Mouse (Mus musculus): ENCODE data around the gene Serp2. TPM values are rescaled to one million over a fixed set of nuclear protein-coding genes. Genes with fewer than 3 reads are reported as not detected.

The Serp2 gene
- polyA plus RNA-seq, 2 experiments: 14.3 to 14.7 TPM

GRCm38 (mm10) chr14:76527030-76527719 lies 29.5 kb downstream of the Serp2 start:
- no peaks in the 10 kb centered on the region for H3K36me3 ChIP-seq (ENCODE audit: control insufficient read depth, insufficient read depth, low read length)
- ATAC-seq (ENCODE audit: low FRiP score, low read depth): 0 out of 2 replicates have a peak, but pooled peaks have one; percentile 21
- no peak overlapping the region for H3K27ac ChIP-seq (replicated peaks; ENCODE audit: low read depth, low read length)

GRCm38 (mm10) chr14:76526467-76526866 lies 30.2 kb downstream of the Serp2 start:
- no peak for DNase-seq (ENCODE audit: low spot score)
- ATAC-seq (ENCODE audit: low FRiP score, low read depth): no peak
- no peaks in the 10 kb centered on the region for H3K27me3 ChIP-seq (ENCODE audit: control insufficient read depth, insufficient read depth, low read length)
- H3K4me3 ChIP-seq (replicated peaks; ENCODE audit: low read length): no peak overlapping the region
- no peak overlapping the region for H3K4me2 ChIP-seq (replicated peaks; ENCODE audit: low read depth, low read length, severe bottlenecking)
- 85% methylated on average over 6 of the region's 6 CpGs for WGBS
- no peak overlapping the region for H3K27ac ChIP-seq (replicated peaks; ENCODE audit: low read depth, low read length)
- no peak for TF ChIP-seq POLR2A (IDR thresholded peaks at IDR 0.05; ENCODE audit: borderline replicate concordance, extremely low read depth, insufficient read depth, insufficient read length)
- peaks cover 40% of the 10 kb centered on the region for H3K4me1 ChIP-seq (ENCODE audit: control insufficient read depth, insufficient read depth, low read length)
- no peaks in the 10 kb centered on the region for H3K36me3 ChIP-seq (ENCODE audit: control insufficient read depth, insufficient read depth, low read length)
- no peaks in the 10 kb centered on the region for H3K9me3 ChIP-seq (ENCODE audit: control insufficient read depth, low read length)
- H3K9ac ChIP-seq (ENCODE audit: low read depth, low read length, severe bottlenecking): no peak overlapping the region

More at GRCm38 (mm10) chr14:76527030-76527719, 29.5 kb downstream of the Serp2 start:
- Histone ChIP-seq H3K9ac (ENCODE audit: low read depth, low read length, severe bottlenecking) (no peak overlapping the region), H3K4me3 (replicated peaks; ENCODE audit: low read length) (no peak overlapping the region), H3K9me3 (ENCODE audit: control insufficient read depth, low read length) (no peaks in the 10 kb centered on the region), H3K4me2 (replicated peaks; ENCODE audit: low read depth, low read length, severe bottlenecking) (no peak overlapping the region), H3K27me3 (ENCODE audit: control insufficient read depth, insufficient read depth, low read length) (no peaks in the 10 kb centered on the region), H3K4me1 (ENCODE audit: control insufficient read depth, insufficient read depth, low read length) (peaks cover 40% of the 10 kb centered on the region)
- DNase-seq (ENCODE audit: low spot score): no peak
- no peak for TF ChIP-seq POLR2A (IDR thresholded peaks at IDR 0.05; ENCODE audit: borderline replicate concordance, extremely low read depth, insufficient read depth, insufficient read length)
- 79% methylated on average over 20 of the region's 20 CpGs for WGBS

GRCm38 (mm10) chr14:76523344-76523743 lies 33.3 kb downstream of the Serp2 start:
- no peak for ATAC-seq (ENCODE audit: low FRiP score, low read depth)
- WGBS: 93% methylated on average over 1 of the region's 1 CpGs
- no peak for DNase-seq (ENCODE audit: low spot score)
- Histone ChIP-seq H3K27ac (replicated peaks; ENCODE audit: low read depth, low read length) (no peak overlapping the region), H3K36me3 (ENCODE audit: control insufficient read depth, insufficient read depth, low read length) (no peaks in the 10 kb centered on the region), H3K4me3 (replicated peaks; ENCODE audit: low read length) (no peak overlapping the region), H3K9ac (ENCODE audit: low read depth, low read length, severe bottlenecking) (no peak overlapping the region), H3K9me3 (ENCODE audit: control insufficient read depth, low read length) (no peaks in the 10 kb centered on the region), H3K4me1 (ENCODE audit: control insufficient read depth, insufficient read depth, low read length) (peaks cover 20% of the 10 kb centered on the region), H3K27me3 (ENCODE audit: control insufficient read depth, insufficient read depth, low read length) (no peaks in the 10 kb centered on the region), H3K4me2 (replicated peaks; ENCODE audit: low read depth, low read length, severe bottlenecking) (no peak overlapping the region)
- no peak for TF ChIP-seq POLR2A (IDR thresholded peaks at IDR 0.05; ENCODE audit: borderline replicate concordance, extremely low read depth, insufficient read depth, insufficient read length)

- Histone ChIP-seq H3K4me1 (ENCODE audit: control insufficient read depth, insufficient read depth, low read length) (0 out of 2 replicates have a peak, but pooled peaks cover under 1% of the 10 kb centered on the region), H3K9ac (ENCODE audit: low read depth, low read length, severe bottlenecking) (no peak overlapping the region), H3K4me3 (replicated peaks; ENCODE audit: low read length) (no peak overlapping the region), H3K4me2 (replicated peaks; ENCODE audit: low read depth, low read length, severe bottlenecking) (no peak overlapping the region), H3K9me3 (ENCODE audit: control insufficient read depth, low read length) (no peaks in the 10 kb centered on the region), H3K36me3 (ENCODE audit: control insufficient read depth, insufficient read depth, low read length) (no peaks in the 10 kb centered on the region), H3K27me3 (ENCODE audit: control insufficient read depth, insufficient read depth, low read length) (no peaks in the 10 kb centered on the region), H3K27ac (replicated peaks; ENCODE audit: low read depth, low read length) (no peak overlapping the region)
- TF ChIP-seq POLR2A (IDR thresholded peaks at IDR 0.05; ENCODE audit: borderline replicate concordance, extremely low read depth, insufficient read depth, insufficient read length): no peak
- no peak for DNase-seq (ENCODE audit: low spot score)
- whole genome bisulfite sequencing: 88% methylated on average over 3 of the region's 3 CpGs
- ATAC-seq (ENCODE audit: low FRiP score, low read depth): no peak
These were observed 35.4 kb downstream of the Serp2 start for GRCm38 (mm10) chr14:76521308-76521707.

- no peak overlapping the region for H3K4me3 ChIP-seq (replicated peaks; ENCODE audit: low read length)
- no peaks in the 10 kb centered on the region for H3K27me3 ChIP-seq (ENCODE audit: control insufficient read depth, insufficient read depth, low read length)
- H3K4me2 ChIP-seq (replicated peaks; ENCODE audit: low read depth, low read length, severe bottlenecking): no peak overlapping the region
- WGBS: 74% methylated on average over 4 of the region's 4 CpGs
- DNase-seq (ENCODE audit: low spot score) (no peak), ATAC-seq (ENCODE audit: low FRiP score, low read depth) (no peak)
- no peaks in the 10 kb centered on the region for H3K9me3 ChIP-seq (ENCODE audit: control insufficient read depth, low read length)
- H3K36me3 ChIP-seq (ENCODE audit: control insufficient read depth, insufficient read depth, low read length): no peaks in the 10 kb centered on the region
- H3K4me1 ChIP-seq (ENCODE audit: control insufficient read depth, insufficient read depth, low read length): no peaks in the 10 kb centered on the region
- no peak overlapping the region for H3K27ac ChIP-seq (replicated peaks; ENCODE audit: low read depth, low read length)
- TF ChIP-seq POLR2A (IDR thresholded peaks at IDR 0.05; ENCODE audit: borderline replicate concordance, extremely low read depth, insufficient read depth, insufficient read length): no peak
- H3K9ac ChIP-seq (ENCODE audit: low read depth, low read length, severe bottlenecking): no peak overlapping the region
These were observed 36.1 kb downstream of the Serp2 start for GRCm38 (mm10) chr14:76520606-76521005.
